Mouse (Mus musculus) thymus, adult 2 months (tissue): ENCODE measurements around the gene Hyal3.
A peak's percentile ranks its signal among the peaks of the same experiment; 100 is the strongest.

Source experiments
- CTCF ChIP-seq: fragments of 200-500 bp; IDR thresholded peaks from 2 replicates; pipeline ENCODE4 v1.5.1; 2012; ENCODE audit warnings: mild to moderate bottlenecking, control low read depth, low read length, moderate library complexity, borderline replicate concordance; ENCODE audit not compliant: control insufficient read depth, poor library complexity, insufficient read depth; ENCODE audit errors: extremely low read depth
- POLR2A ChIP-seq: fragments of 200-500 bp; IDR thresholded peaks from 2 replicates; pipeline ENCODE4 v1.6.1; 2012; ENCODE audit warnings: mild to moderate bottlenecking, low read length, control low read depth, moderate library complexity; ENCODE audit not compliant: control insufficient read depth, poor library complexity, insufficient read depth; ENCODE audit errors: extremely low read depth

GRCm38 (mm10) chr9:107586974-107587832, 6.6 kb downstream of the Hyal3 start, which contains the start of gene Ifrd2:
- peak; percentile 59 for TF ChIP-seq POLR2A
- TF ChIP-seq CTCF, result 0 out of 2 replicates have a peak, but pooled peaks have one; percentile 36
